Mouse (Mus musculus): Measurements from ENCODE around the gene Map6. TPM values are rescaled to one million over a fixed set of nuclear protein-coding genes. Genes with fewer than 3 reads are reported as not detected.

The Map6 gene
- polyA plus RNA-seq, 1 experiment from 2014 or later: 3.2 TPM

DNA sequence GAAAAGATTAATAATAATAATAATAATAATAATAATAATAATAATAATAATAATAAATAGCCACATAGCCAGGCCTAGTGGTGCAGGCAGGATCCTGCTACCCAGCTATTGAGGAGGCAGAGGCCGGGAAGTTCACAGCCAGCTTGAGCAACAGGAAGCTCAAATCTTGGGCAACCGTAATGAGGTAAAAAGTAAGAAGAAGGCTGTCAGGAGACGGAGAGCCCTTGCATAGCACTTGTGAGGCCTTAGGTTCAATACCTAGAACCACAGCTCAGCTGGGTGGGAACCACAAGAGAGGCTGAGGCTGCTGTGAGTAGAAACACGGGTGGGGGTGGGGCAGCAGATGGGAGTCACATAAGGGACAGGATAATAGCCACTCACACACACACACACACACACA lies 47.3 kb downstream of the Map6 start:
- ATAC-seq (ENCODE audit: extremely low read depth, insufficient number of reproducible peaks, low FRiP score, low TSS enrichment): no peak
- 69% methylated on average over 4 of the region's 4 CpGs for WGBS

DNA sequence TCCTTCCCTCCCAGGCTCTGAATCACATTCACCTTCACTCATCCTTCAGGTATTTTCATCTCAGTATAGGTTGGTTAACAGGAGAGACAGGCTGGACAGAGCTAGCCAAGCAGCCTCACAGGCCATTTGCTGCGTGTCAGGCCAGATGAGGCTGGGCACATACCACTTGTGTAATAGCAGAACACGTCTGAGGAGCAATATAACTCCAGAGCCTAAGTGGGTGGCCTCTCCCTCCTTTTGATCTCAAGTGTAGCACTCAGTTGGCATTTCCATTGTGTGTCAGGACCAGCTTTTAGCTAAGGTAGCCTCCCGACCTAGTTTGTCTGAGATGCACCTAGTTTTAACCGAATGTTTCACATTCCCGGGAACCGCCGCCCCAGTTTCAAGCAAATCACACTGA lies 49.0 kb downstream of the Map6 start:
- ATAC-seq (ENCODE audit: extremely low read depth, insufficient number of reproducible peaks, low FRiP score, low TSS enrichment): no peak
- H3K9me3 ChIP-seq: no peaks in the 10 kb centered on the region
- 0 out of 2 replicates have a peak overlapping the region, but pooled peaks have one; percentile 33 for H3K9ac ChIP-seq
- no peaks in the 10 kb centered on the region for H3K36me3 ChIP-seq
- H3K4me2 ChIP-seq: no peak overlapping the region
- H3K27me3 ChIP-seq (replicated peaks): peaks cover 27% of the 10 kb centered on the region
- no peak overlapping the region for H3K27ac ChIP-seq (replicated peaks)
- H3K4me3 ChIP-seq: no peak overlapping the region
- H3K4me1 ChIP-seq: peaks cover 44% of the 10 kb centered on the region
- WGBS: 71% methylated on average over 7 of the region's 7 CpGs

More for the DNA sequence above, 47.3 kb downstream of the Map6 start:
- H3K9me3 ChIP-seq: no peaks in the 10 kb centered on the region
- H3K27me3 ChIP-seq (replicated peaks): peaks cover 23% of the 10 kb centered on the region
- no peak overlapping the region for H3K27ac ChIP-seq (replicated peaks)
- H3K4me2 ChIP-seq: no peak overlapping the region
- H3K4me3 ChIP-seq: no peak overlapping the region
- no peak overlapping the region for H3K9ac ChIP-seq
- H3K4me1 ChIP-seq: peaks cover 31% of the 10 kb centered on the region
- H3K36me3 ChIP-seq: no peaks in the 10 kb centered on the region

DNA sequence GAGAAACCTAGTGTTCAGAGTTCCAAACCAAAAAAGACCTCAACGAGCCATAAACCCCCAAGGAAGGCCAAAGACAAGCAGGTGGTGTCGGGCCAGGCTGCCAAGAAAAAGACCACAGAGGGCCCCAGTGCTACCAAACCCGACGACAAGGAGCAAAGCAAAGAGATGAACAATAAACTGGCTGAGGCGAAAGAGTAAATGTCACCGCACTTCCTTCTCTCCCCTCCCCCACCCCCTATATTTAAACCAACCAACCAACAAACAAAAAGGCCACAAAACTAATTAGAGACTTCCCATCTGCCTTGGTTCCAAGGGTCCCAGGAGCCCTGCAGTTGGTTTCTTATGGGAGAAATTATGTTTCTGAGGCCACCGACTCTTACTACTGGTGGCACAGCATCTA lies 50.2 kb downstream of the Map6 start:
- H3K36me3 ChIP-seq: no peaks in the 10 kb centered on the region
- 73% methylated on average over 7 of the region's 7 CpGs for WGBS

DNA sequence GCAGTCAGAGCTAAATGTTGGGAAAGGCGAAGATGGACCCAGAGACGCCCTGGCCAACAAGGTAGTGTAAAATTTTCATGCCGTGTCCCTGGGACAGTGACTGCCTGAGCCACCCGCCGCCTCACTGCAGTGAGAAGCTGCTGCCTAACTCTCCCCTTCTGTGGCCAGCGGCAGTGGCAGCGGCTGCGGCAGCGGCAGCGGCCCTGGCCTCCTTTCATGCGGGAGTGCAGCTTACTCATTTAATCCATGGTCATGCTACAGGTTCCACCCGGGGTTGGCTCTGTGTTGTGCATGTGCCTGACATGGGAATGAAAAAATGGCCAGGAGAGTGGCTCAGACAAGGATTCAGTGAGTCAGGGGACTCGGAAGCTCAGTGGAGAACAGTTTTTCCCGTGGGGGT lies 53.3 kb downstream of the Map6 start:
- ATAC-seq (ENCODE audit: extremely low read depth, insufficient number of reproducible peaks, low FRiP score, low TSS enrichment): no peak
- no peak overlapping the region for H3K4me3 ChIP-seq
- H3K9ac ChIP-seq: peak overlapping the region; percentile 20; the same call in 1 of the 2 replicates
- no peaks in the 10 kb centered on the region for H3K36me3 ChIP-seq
- no peaks in the 10 kb centered on the region for H3K9me3 ChIP-seq
- H3K27ac ChIP-seq (replicated peaks): no peak overlapping the region
- peaks cover 53% of the 10 kb centered on the region for H3K27me3 ChIP-seq (replicated peaks)
- H3K4me1 ChIP-seq: peaks cover 36% of the 10 kb centered on the region
- 37% methylated on average over 14 of the region's 14 CpGs for WGBS
- no peak overlapping the region for H3K4me2 ChIP-seq

More for the DNA sequence above, 50.2 kb downstream of the Map6 start:
- Histone ChIP-seq H3K27me3 (replicated peaks) (peaks cover 30% of the 10 kb centered on the region), H3K4me2 (no peak overlapping the region), H3K27ac (replicated peaks) (no peak overlapping the region), H3K9me3 (no peaks in the 10 kb centered on the region), H3K9ac (no peak overlapping the region), H3K4me3 (no peak overlapping the region), H3K4me1 (peaks cover 36% of the 10 kb centered on the region)
- no peak for ATAC-seq (ENCODE audit: extremely low read depth, insufficient number of reproducible peaks, low FRiP score, low TSS enrichment)

DNA sequence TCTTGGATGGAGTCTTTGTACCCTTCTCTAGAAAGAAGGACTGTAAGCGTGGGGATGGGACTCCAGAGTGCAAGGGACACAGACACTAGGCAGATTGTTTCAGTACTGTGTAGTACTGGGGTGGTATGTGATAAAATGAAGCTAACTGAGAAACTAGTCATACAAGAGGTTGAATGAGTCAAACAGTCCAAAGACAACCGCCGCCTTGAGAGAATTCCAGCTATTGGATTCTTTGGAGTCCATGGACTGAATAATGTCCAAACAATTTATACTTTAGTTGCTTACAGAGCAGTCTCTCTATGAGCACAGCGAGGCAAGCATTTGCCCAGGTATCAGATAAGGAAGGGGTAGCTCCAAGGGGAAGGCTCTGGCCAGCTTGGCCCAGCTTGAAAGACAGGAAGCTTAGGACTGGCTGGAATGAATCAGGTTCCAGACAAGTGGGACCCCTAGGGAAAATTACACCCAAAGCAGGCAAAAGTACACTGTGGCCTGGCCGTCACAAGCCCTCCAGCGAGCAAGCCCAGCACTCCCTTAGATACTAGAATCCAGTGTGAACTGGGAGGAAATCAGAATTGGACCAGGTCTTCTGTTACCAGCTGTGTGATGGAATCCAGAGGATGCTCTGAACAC lies 55.6 kb downstream of the Map6 start:
- no peak overlapping the region for H3K4me2 ChIP-seq
- peaks cover 31% of the 10 kb centered on the region for H3K4me1 ChIP-seq
- H3K36me3 ChIP-seq: no peaks in the 10 kb centered on the region
- H3K27me3 ChIP-seq (replicated peaks): peaks cover 52% of the 10 kb centered on the region
- no peak overlapping the region for H3K9ac ChIP-seq
- no peak for ATAC-seq (ENCODE audit: extremely low read depth, insufficient number of reproducible peaks, low FRiP score, low TSS enrichment)
- WGBS: 77% methylated on average over 6 of the region's 6 CpGs
- no peak overlapping the region for H3K27ac ChIP-seq (replicated peaks)
- H3K4me3 ChIP-seq: no peak overlapping the region
- no peaks in the 10 kb centered on the region for H3K9me3 ChIP-seq

DNA sequence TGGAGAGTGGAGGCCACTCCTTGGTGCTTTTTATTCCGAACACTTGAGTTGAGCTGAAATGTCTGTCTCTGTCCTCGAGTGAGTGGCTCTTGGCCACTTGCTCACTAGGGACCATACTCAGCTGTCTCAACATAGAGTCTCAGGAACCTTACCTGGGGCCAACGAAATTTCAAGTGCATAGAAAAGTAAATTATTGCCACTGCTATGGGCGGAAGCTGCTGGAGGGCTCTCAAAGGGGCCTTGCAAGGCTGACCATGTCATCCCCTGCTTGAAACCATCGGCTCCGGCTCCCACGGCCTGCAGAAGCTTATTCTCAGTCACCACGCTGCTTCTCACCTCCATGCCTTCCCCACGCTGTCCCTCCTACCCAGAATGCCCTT lies 56.1 kb downstream of the Map6 start:
- H3K4me3 ChIP-seq: no peak overlapping the region
- peaks cover 47% of the 10 kb centered on the region for H3K27me3 ChIP-seq (replicated peaks)
- H3K4me2 ChIP-seq: no peak overlapping the region
- H3K36me3 ChIP-seq: no peaks in the 10 kb centered on the region
- peaks cover 31% of the 10 kb centered on the region for H3K4me1 ChIP-seq
- no peak overlapping the region for H3K27ac ChIP-seq (replicated peaks)
- H3K9ac ChIP-seq: no peak overlapping the region
- WGBS: 70% methylated on average over 9 of the region's 9 CpGs
- no peak for ATAC-seq (ENCODE audit: extremely low read depth, insufficient number of reproducible peaks, low FRiP score, low TSS enrichment)
- H3K9me3 ChIP-seq: no peaks in the 10 kb centered on the region

DNA sequence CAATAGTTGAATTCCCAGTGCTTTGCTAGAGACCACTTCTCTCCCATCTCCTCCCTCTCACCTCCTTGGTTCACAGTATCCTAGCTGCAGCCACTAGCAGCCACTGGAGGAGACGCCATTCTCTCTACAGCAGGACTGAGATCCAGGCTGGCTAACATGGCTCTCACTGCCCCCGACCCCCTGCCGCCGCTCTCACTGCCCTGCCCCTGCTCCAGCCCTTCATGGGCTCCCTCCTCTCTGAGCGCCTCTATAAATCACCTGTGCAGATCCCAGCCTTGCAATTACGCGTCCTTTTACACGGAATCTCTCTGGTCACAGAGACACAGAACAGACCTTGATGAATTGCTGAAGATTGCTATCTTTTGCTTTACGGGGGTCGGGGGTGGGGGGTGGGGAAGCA lies 57.6 kb downstream of the Map6 start:
- Histone ChIP-seq H3K9ac (no peak overlapping the region), H3K4me3 (no peak overlapping the region), H3K4me1 (peaks cover 22% of the 10 kb centered on the region), H3K36me3 (no peaks in the 10 kb centered on the region), H3K9me3 (no peaks in the 10 kb centered on the region), H3K27me3 (replicated peaks) (peaks cover 40% of the 10 kb centered on the region), H3K4me2 (no peak overlapping the region), H3K27ac (replicated peaks) (no peak overlapping the region)
- no peak for ATAC-seq (ENCODE audit: extremely low read depth, insufficient number of reproducible peaks, low FRiP score, low TSS enrichment)
- 29% methylated on average over 10 of the region's 10 CpGs for WGBS

DNA sequence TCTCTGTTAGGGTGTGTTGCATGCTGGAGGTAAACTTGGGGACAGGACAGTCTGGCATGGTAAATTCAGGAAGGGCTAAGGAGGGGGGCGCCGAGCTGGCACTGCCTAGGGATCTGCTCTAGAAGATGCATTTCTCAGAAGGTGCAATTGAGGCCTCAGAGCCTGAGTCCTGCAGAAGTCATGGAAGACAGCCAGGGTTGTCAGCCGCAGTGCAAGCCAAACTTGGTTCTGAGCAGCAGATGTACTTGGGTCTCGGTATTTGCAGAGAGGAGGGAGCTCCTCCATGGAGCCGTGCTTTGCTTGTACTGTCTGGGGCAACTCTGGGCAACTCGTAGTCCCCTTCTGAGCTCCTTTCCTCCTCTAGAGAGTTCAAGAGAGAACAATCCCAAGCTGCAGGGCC lies 58.9 kb downstream of the Map6 start:
- Histone ChIP-seq H3K27me3 (replicated peaks) (peaks cover 37% of the 10 kb centered on the region), H3K9ac (no peak overlapping the region), H3K27ac (replicated peaks) (no peak overlapping the region), H3K9me3 (no peaks in the 10 kb centered on the region), H3K4me2 (no peak overlapping the region), H3K4me1 (peaks cover 12% of the 10 kb centered on the region), H3K36me3 (no peaks in the 10 kb centered on the region), H3K4me3 (no peak overlapping the region)
- WGBS: 69% methylated on average over 6 of the region's 6 CpGs
- no peak for ATAC-seq (ENCODE audit: extremely low read depth, insufficient number of reproducible peaks, low FRiP score, low TSS enrichment)

DNA sequence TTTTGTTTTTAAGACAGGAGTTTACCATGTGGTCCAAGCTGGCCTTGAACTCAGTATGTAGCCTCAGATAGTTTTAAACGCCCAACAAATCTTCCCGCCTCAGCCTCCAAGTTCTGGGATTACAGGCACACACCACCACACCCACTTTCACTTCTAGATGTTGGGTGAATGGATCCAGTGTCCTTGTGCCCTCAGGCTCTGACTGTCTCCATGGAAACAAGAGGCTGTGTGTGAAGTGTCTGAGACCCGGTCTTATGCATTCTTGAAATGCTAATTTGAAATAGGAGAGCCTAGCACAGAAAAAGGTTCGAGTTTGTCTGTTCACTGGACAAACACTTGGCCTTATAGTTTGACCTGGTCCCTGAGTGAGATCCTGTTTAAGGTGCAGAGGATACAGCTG lies 61.6 kb downstream of the Map6 start:
- peaks cover 11% of the 10 kb centered on the region for H3K4me1 ChIP-seq

DNA sequence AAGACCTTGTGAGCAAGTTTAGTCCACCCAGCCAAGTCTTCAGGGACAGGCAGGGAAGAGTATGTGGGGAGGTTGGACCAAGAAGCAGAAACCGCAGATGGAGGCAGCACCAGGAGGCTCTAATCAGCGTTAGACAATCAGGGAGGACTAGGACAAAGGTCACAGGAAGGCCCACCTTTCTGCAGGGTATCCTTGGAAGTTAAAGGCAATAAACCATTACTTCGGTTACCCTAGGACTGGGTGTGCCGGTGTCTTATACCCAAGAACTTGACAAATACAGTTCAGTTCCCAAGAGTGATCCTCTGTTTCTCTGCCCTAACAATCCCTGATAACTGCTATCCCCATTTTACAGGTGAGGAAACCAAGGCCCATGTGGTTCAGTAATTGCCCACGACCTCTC lies 62.8 kb downstream of the Map6 start:
- Histone ChIP-seq H3K27me3 (replicated peaks) (peaks cover 13% of the 10 kb centered on the region), H3K4me1 (peaks cover 4% of the 10 kb centered on the region), H3K36me3 (no peaks in the 10 kb centered on the region), H3K27ac (replicated peaks) (no peak overlapping the region), H3K4me3 (no peak overlapping the region), H3K9me3 (no peaks in the 10 kb centered on the region), H3K9ac (no peak overlapping the region), H3K4me2 (no peak overlapping the region)
- no peak for ATAC-seq (ENCODE audit: extremely low read depth, insufficient number of reproducible peaks, low FRiP score, low TSS enrichment)
- 78% methylated on average over 5 of the region's 5 CpGs for WGBS

More for the DNA sequence above, 61.6 kb downstream of the Map6 start:
- Histone ChIP-seq H3K4me3 (no peak overlapping the region), H3K27ac (replicated peaks) (no peak overlapping the region), H3K36me3 (no peaks in the 10 kb centered on the region), H3K27me3 (replicated peaks) (peaks cover 25% of the 10 kb centered on the region), H3K4me2 (no peak overlapping the region), H3K9me3 (no peaks in the 10 kb centered on the region), H3K9ac (no peak overlapping the region)
- WGBS: 61% methylated on average over 4 of the region's 4 CpGs
- ATAC-seq (ENCODE audit: extremely low read depth, insufficient number of reproducible peaks, low FRiP score, low TSS enrichment): no peak

DNA sequence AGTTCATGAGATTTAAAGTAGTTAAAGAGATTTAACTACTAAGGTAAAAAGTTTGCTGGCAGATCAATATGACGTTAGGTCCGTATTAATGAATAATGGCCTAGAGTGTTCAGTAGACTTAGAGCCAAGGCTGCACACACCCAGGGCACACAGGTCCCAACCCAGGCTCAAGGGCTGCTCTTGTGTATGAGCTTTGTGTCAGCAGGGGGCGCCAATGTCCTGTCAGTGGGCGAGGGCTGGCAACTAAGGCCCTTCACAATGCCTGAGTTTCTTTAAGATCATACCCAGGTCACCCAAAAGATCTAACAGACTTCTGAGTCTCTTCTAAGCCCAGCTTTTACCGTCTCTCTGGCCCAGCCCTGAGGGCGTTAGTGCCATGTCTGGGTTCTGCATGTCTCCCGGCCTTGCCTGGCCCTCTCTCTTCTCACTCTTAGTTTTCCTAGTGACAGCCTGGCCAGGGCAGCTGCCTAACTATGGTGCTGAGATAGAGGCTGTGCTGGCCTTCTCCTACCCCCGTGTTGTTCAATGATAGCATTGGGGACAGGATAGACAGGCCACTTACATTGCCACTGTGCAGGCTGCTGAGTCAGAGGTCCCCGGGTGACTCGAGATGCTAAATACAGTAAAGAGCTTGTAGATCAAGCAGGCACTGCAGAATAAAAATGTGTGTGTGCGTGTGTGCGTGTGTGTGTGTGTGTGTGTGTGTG lies 65.7 kb downstream of the Map6 start:
- WGBS: 27% methylated on average over 12 of the region's 12 CpGs
- H3K4me1 ChIP-seq: peaks cover 4% of the 10 kb centered on the region; the same call in 1 of the 2 replicates
- no peaks in the 10 kb centered on the region for H3K9me3 ChIP-seq
- H3K4me2 ChIP-seq: no peak overlapping the region
- H3K9ac ChIP-seq: no peak overlapping the region
- no peaks in the 10 kb centered on the region for H3K27me3 ChIP-seq (replicated peaks)
- H3K4me3 ChIP-seq: no peak overlapping the region
- no peak overlapping the region; the same call in 1 of the 2 replicates for H3K27ac ChIP-seq (replicated peaks)
- ATAC-seq (ENCODE audit: extremely low read depth, insufficient number of reproducible peaks, low FRiP score, low TSS enrichment): no peak
- no peaks in the 10 kb centered on the region for H3K36me3 ChIP-seq

DNA sequence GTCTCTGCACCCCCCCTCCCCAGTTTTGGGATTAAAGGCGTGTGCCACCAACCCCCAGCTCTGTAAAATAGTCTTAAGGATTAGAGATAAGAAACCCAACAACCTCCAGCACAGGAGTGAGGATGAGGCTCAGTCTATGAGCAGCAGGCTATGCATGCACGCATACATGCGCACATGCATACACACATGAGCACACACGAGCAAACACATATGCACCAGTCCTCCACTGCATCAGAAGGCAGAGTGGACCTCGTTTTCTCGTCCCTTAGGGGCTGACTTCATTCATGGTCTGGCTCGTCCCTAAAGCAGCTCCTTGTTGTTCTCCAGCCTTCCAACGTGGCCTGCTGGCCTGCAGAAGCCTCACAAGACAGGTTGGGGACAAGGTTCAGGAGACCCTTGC lies 73.5 kb downstream of the Map6 start:
- H3K27ac ChIP-seq (replicated peaks): no peak overlapping the region
- no peaks in the 10 kb centered on the region for H3K27me3 ChIP-seq (replicated peaks)
- no peak for ATAC-seq (ENCODE audit: extremely low read depth, insufficient number of reproducible peaks, low FRiP score, low TSS enrichment)
- no peaks in the 10 kb centered on the region for H3K9me3 ChIP-seq
- WGBS: 74% methylated on average over 8 of the region's 8 CpGs
- no peak overlapping the region for H3K4me2 ChIP-seq
- no peak overlapping the region for H3K9ac ChIP-seq
- peaks cover 49% of the 10 kb centered on the region for H3K36me3 ChIP-seq
- no peak overlapping the region for H3K4me3 ChIP-seq
- peaks cover 2% of the 10 kb centered on the region; the same call in 1 of the 2 replicates for H3K4me1 ChIP-seq

Data from heart, embryonic 13.5 days (tissue).